Mouse (Mus musculus) spleen, embryonic (tissue): ENCODE measurements around the gene Grin3b.

ENCODE experiments used
- CTCF ChIA-PET: fragments of 350-600 bp; sonication (Branson Sonifier 250); formaldehyde crosslinking; loops from one replicate; lab custom pipeline; 2022; lab: Charles Lee

Grin3b gene

DNA sequence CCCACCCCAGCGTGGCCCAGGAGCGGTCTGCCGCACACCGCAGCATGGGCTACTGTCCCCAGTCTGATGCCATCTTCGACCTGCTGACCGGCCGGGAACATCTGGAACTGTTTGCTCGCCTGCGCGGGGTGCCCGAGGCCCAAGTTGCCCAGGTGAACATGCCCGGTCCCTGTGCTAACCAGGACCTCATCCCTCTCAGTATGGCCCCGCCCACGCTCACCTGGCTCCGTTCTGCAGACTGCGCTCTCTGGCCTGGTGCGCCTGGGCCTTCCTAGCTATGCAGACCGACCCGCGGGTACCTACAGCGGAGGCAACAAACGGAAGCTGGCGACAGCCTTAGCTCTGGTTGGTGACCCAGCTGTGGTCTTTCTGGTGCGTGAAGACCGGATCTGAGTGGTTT is 43.1 kb downstream of the Grin3b start:
- CTCF ChIA-PET = no interaction called here

- CTCF ChIA-PET = no interaction called here
These were observed 44.2 kb downstream of the Grin3b start for GRCm38 (mm10) chr10:80014484-80015290.

DNA sequence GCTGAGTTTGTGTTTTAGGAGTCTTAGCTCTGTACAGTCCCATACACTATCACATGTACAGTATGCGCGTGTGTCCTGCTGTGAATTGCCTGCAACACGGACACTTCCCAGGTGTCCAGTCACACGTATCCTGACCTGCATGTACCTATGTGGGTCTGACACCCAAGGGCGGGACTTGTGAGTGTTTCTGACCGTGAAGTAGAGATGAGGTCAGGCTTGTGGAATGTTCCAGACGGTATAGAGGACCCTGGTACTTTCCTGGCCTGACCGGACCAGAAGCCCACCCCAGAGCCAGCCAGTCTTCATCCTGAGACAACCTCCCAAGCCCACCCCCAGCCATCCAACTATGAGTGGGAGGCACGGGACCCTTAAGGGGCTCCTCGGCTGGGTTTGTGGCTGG is 45.1 kb downstream of the Grin3b start:
- CTCF ChIA-PET = interaction anchor here (0.6 kb wide), 1 partner anchor 88 kb away, joined by 3 read pairs; no protein-coding TSS in a partner anchor

GRCm38 (mm10) chr10:80016511-80016910 is 46.0 kb downstream of the Grin3b start, which contains the start of gene Arhgap45:
Gene Arhgap45, plus strand, starts transcription at chr10:80016653.
- CTCF ChIA-PET = interaction anchor here (1.3 to 2.0 kb wide), 2 partner anchors 9 to 27 kb away, joined by 3 to 7 read pairs; no protein-coding TSS in a partner anchor

- CTCF ChIA-PET = interaction anchor here (0.7 to 2.0 kb wide), 4 partner anchors 9 to 27 kb away, joined by 3 to 7 read pairs (median 4); no protein-coding TSS in a partner anchor
These were observed 46.4 kb downstream of the Grin3b start for GRCm38 (mm10) chr10:80016931-80017330.

- CTCF ChIA-PET = interaction anchor here (0.7 to 2.0 kb wide), 6 partner anchors 9 to 98 kb away, joined by 3 to 7 read pairs (median 4); no protein-coding TSS in a partner anchor
These were observed 46.8 kb downstream of the Grin3b start for GRCm38 (mm10) chr10:80017361-80017760.

DNA sequence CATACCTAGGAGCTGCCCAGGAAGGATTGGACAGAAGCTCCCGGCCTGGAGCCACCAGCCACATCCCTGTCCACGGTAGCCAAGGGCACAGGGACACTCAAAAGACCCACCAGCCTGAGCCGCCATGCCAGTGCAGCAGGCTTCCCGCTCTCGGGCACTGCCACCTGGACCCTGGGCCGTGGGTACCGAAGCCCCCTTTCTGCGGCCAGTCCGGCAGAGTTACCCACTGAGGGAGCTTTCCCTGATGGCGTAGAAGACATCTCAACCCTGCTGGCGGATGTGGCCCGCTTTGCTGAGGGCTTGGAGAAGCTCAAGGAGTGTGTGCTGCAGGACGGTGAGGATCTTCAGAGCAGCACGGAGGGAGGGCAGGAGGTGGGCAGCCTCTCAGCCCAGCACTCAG is 47.3 kb downstream of the Grin3b start:
- CTCF ChIA-PET = interaction anchor here (0.7 to 2.0 kb wide), 6 partner anchors 8 to 97 kb away, joined by 3 to 7 read pairs (median 4); no protein-coding TSS in a partner anchor

GRCm38 (mm10) chr10:80018739-80019297 is 48.3 kb downstream of the Grin3b start:
- CTCF ChIA-PET = no interaction called here

- CTCF ChIA-PET = no interaction called here
These were observed 49.1 kb downstream of the Grin3b start for GRCm38 (mm10) chr10:80019471-80020131.

- CTCF ChIA-PET = interaction anchor here (0.8 kb wide), 1 partner anchor 32 kb away, joined by 3 read pairs; no protein-coding TSS in a partner anchor
These were observed 49.7 kb downstream of the Grin3b start for GRCm38 (mm10) chr10:80020191-80020590.

DNA sequence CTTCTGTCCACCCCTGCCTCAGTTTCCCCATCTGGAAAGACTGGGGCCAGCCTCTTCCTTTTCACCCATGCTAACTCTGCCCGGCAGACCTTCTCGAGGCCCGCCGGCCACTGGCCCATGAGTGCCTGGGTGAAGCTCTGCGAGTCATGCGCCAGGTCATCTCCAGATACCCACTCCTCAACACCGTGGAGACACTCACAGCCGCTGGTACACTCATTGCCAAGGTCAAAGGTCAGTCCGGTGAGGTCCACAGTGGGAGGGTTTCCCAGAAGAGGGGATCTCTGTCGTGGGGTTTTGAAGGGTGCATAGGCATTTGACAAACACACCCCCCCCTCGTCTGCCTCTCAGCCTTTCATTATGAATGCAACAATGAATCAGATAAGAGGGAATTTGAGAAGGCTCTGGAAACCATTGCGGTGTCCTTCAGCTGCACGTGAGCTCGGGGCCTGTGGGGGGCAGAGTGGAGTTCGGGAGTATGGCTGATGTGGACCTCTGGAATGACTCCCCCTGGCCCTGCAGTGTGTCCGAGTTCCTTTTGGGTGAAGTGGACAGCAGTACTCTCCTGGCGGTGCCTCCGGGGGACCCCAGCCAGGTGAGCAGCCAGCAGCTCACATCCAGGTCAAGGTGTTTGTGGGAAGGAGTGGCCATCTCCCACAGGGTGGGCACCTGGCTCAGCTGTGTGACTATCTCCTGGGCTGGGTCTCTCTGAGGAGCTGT is 50.2 kb downstream of the Grin3b start:
- CTCF ChIA-PET = interaction anchor here (0.6 to 1.0 kb wide), 4 partner anchors 23 to 479 kb away, joined by 3 to 4 read pairs (median 4); partner anchors contain the start of gene Abca7

DNA sequence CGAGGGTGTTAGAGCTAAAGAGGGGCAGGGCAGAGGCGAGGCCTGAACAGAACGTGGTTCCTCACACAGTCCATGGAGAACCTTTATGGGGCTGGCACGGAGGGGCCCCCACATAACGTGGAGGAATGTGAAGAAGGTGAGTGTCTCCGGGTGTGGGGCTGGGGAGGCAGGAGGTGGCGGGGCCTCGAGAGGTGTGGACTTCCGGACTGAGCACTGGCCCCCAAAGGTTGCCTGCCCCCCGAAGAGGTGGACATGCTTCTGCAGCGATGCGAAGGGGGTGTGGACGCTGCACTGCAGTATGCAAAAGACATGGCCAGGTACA is 50.8 kb downstream of the Grin3b start:
- CTCF ChIA-PET = interaction anchor here (0.7 to 1.0 kb wide), 2 partner anchors 25 to 479 kb away, joined by 3 to 4 read pairs; partner anchors contain the start of gene Abca7

DNA sequence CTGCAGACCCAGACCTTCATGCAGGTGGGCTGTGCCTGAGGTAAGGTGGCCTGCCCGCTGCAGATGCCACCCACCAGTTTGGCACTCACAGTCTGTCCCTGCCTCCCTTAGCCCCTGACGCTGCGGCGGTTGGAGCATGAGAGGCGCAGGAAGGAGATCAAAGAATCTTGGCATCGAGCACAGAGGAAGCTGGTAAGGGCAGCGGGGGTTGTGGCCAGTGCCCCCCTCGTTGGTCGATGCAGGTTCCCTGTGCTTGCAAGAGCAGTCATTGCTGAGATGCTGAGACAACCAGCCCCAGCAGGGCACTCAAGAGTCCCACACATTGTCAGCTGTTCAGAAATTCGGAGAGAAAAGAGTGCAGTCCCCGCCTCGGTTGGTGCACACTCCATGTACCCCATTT is 51.6 kb downstream of the Grin3b start:
- CTCF ChIA-PET = no interaction called here

GRCm38 (mm10) chr10:80022806-80023205 is 52.3 kb downstream of the Grin3b start:
- CTCF ChIA-PET = no interaction called here

- CTCF ChIA-PET = no interaction called here
These were observed 53.2 kb downstream of the Grin3b start for GRCm38 (mm10) chr10:80023758-80024157.

- CTCF ChIA-PET = interaction anchor here (0.7 kb wide), 1 partner anchor 100 kb away, joined by 4 read pairs; no protein-coding TSS in a partner anchor
These were observed 53.9 kb downstream of the Grin3b start for GRCm38 (mm10) chr10:80024229-80025043.

- CTCF ChIA-PET = interaction anchor here (0.7 kb wide), 1 partner anchor 101 kb away, joined by 4 read pairs; no protein-coding TSS in a partner anchor
These were observed 54.5 kb downstream of the Grin3b start for GRCm38 (mm10) chr10:80025044-80025347.

GRCm38 (mm10) chr10:80025463-80025862 is 54.9 kb downstream of the Grin3b start:
- CTCF ChIA-PET = interaction anchor here (0.7 to 1.0 kb wide), 2 partner anchors 8 to 102 kb away, joined by 3 to 4 read pairs; partner anchors contain the start of gene Arhgap45

GRCm38 (mm10) chr10:80025889-80026288 is 55.4 kb downstream of the Grin3b start:
- CTCF ChIA-PET = interaction anchor here (1.0 kb wide), 1 partner anchor 9 kb away, joined by 3 read pairs; the partner anchor contains the start of gene Arhgap45
